Mouse (Mus musculus): ENCODE results near the gene Defa30.
"Not testable (repeated sequence)": the region's sequence is repeated elsewhere in the genome, so short reads cannot be mapped to it uniquely, and the experiment has no call there.

Gene Defa30

GRCm38 (mm10) chr8:21134342-21134741, at the start of gene Defa30:
TSS of gene Defa30 (plus strand) at chr8:21134642.
- in situ Hi-C loops (cut with MboI; ENCODE audit: unreplicated experiment in 2 of 2): not testable (repeated sequence)

GRCm38 (mm10) chr8:21093106-21093505, 41.3 kb upstream of the Defa30 start:
- in situ Hi-C loops (cut with MboI; ENCODE audit: unreplicated experiment in 2 of 2): no loop called here

GRCm38 (mm10) chr8:21095950-21096349, 38.5 kb upstream of the Defa30 start, which contains the start of gene Gm14851:
TSS of gene Gm14851 (minus strand) at chr8:21096050.
- in situ Hi-C loops (cut with MboI; ENCODE audit: unreplicated experiment in 2 of 2): not testable (repeated sequence)

DNA sequence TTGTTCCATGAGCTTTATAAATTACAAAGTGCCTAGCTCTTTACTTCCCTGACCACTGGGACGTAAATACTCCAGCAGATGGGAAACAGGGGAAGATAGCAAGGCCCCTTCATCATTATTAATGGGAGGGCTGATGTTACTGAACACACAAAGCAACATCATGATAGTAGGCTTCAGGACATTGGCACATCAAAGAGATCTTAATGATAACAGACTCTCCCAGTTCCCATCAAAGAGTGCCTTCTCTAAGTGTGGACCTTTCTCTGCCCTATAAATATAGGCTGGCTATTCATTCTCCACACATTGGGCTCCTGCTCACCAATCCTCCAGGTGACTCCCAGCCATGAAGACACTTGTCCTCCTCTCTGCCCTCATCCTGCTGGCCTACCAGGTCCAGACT, 27.5 kb downstream of the Defa30 start, which contains the start of gene Defa22:
Gene Defa22 (plus strand): TSS at position 301 of the 400 bp plus-strand sequence.
- in situ Hi-C loops (cut with MboI; ENCODE audit: unreplicated experiment in 2 of 2): not testable (repeated sequence)

Data from v-Abl transformed pro-B cells (cell line).